Mouse (Mus musculus) lung, embryonic 14.5 days (tissue): ENCODE results near the gene Akt3. TPM values are rescaled to one million over a fixed set of nuclear protein-coding genes. Genes with fewer than 3 reads are reported as not detected.

Experiments used
- ATAC-seq: fragments of 200-750 bp; cut with Nextera tagmentation; 2 replicates; pipeline ENCODE4 v1.8.0; 2017; ENCODE audit warnings: mild to moderate bottlenecking, moderate TSS enrichment, moderate library complexity; ENCODE audit not compliant: insufficient read depth
- DNase-seq: peaks from one replicate; pipeline ENCODE4 v3.0.0-alpha.2; 2015
- H3K27ac ChIP-seq: fragments of 300-500 bp; sonication (generic); 2 replicates; pipeline ENCODE4 v1.5.1; 2014; ENCODE audit warnings: low read depth, mild to moderate bottlenecking, moderate library complexity
- H3K27me3 ChIP-seq: fragments of 300-500 bp; sonication (generic); 2 replicates; pipeline ENCODE4 v1.6.1; 2014; ENCODE audit warnings: low read length, control low read depth; ENCODE audit not compliant: insufficient read depth
- H3K36me3 ChIP-seq: fragments of 300-500 bp; sonication (generic); 2 replicates; pipeline ENCODE4 v1.6.1; 2014; ENCODE audit warnings: control low read depth; ENCODE audit not compliant: insufficient read depth
- H3K4me1 ChIP-seq: fragments of 300-500 bp; sonication (generic); 2 replicates; pipeline ENCODE4 v1.6.1; 2014; ENCODE audit warnings: antibody characterized with exemption, control low read depth; ENCODE audit not compliant: insufficient read depth
- H3K4me2 ChIP-seq: fragments of 300-500 bp; sonication (generic); 2 replicates; pipeline ENCODE4 v1.6.1; 2014; ENCODE audit warnings: mild to moderate bottlenecking
- H3K4me3 ChIP-seq: fragments of 300-500 bp; sonication (generic); 2 replicates; pipeline ENCODE4 v1.5.1; 2014; ENCODE audit warnings: low read depth, low read length
- H3K9ac ChIP-seq: fragments of 300-500 bp; sonication (generic); 2 replicates; pipeline ENCODE4 v1.6.1; 2014
- H3K9me3 ChIP-seq: fragments of 300-500 bp; sonication (generic); 2 replicates; pipeline ENCODE4 v1.6.1; 2016; ENCODE audit warnings: low read depth, low read length, control low read depth
- CTCF ChIP-seq: IDR thresholded peaks from 2 replicates; pipeline ENCODE4 v1.5.1; 2016; ENCODE audit warnings: antibody characterized with exemption, low read depth
- WGBS: fragments of 180-500 bp; shearing (Covaris S2); extraction: QIAGEN DNeasy Blood & Tissue Kit; methylation state at CpG from one replicate; pipeline ENCODE4 v1.1.7; 2014; 5-methylcytosine and 5-hydroxymethylcytosine counted together
- polyA plus RNA-seq: library from polyadenylated mRNA; unstranded; fragments of >200 nt; fragmentation: Nextera tagmentation; extraction: Ambion mirVana; gene quantifications from 2 replicates; pipeline ENCODE4 v1.2.1, GENCODE M21; 2014

Gene Akt3
- polyA plus RNA-seq, 1 experiment from 2014 or later = 6.9 TPM

GRCm38 (mm10) chr1:177039093-177039674 lies 218.8 kb downstream of the Akt3 start:
- H3K9me3 ChIP-seq = no peaks in the 10 kb centered on the region
- H3K4me2 ChIP-seq = no peak overlapping the region
- TF ChIP-seq CTCF = no peak
- no peak overlapping the region for H3K4me3 ChIP-seq
- H3K9ac ChIP-seq = no peak overlapping the region
- ATAC-seq (peak; percentile 95), DNase-seq (peak; percentile 87)
- no peaks in the 10 kb centered on the region for H3K27me3 ChIP-seq
- no peaks in the 10 kb centered on the region for H3K4me1 ChIP-seq
- 35% methylated on average over 6 of the region's 6 CpGs for WGBS
- no peak overlapping the region for H3K27ac ChIP-seq
- H3K36me3 ChIP-seq = no peaks in the 10 kb centered on the region

GRCm38 (mm10) chr1:177038383-177038782 lies 219.6 kb downstream of the Akt3 start:
- Histone ChIP-seq H3K27ac (peak overlapping the region; percentile 1; the same call in 1 of the 2 replicates), H3K27me3 (no peaks in the 10 kb centered on the region), H3K4me3 (no peak overlapping the region), H3K4me2 (no peak overlapping the region), H3K4me1 (no peaks in the 10 kb centered on the region), H3K9me3 (no peaks in the 10 kb centered on the region), H3K36me3 (no peaks in the 10 kb centered on the region), H3K9ac (no peak overlapping the region)
- no peak for TF ChIP-seq CTCF
- WGBS = 33% methylated on average over 2 of the region's 2 CpGs
- DNase-seq (no peak), ATAC-seq (no peak)

GRCm38 (mm10) chr1:177035460-177035859 lies 222.5 kb downstream of the Akt3 start:
- no peak overlapping the region for H3K27ac ChIP-seq
- H3K9me3 ChIP-seq = no peaks in the 10 kb centered on the region
- DNase-seq (no peak), ATAC-seq (no peak)
- no peaks in the 10 kb centered on the region for H3K4me1 ChIP-seq
- no peaks in the 10 kb centered on the region for H3K36me3 ChIP-seq
- no peak overlapping the region for H3K9ac ChIP-seq
- no peak for TF ChIP-seq CTCF
- no peak overlapping the region for H3K4me2 ChIP-seq
- 86% methylated on average over 2 of the region's 2 CpGs for whole genome bisulfite sequencing
- no peaks in the 10 kb centered on the region for H3K27me3 ChIP-seq
- no peak overlapping the region for H3K4me3 ChIP-seq

GRCm38 (mm10) chr1:177032233-177032632 lies 225.8 kb downstream of the Akt3 start:
- WGBS = 31% methylated on average over 1 of the region's 1 CpGs
- Histone ChIP-seq H3K36me3 (no peaks in the 10 kb centered on the region), H3K27ac (no peak overlapping the region), H3K27me3 (no peaks in the 10 kb centered on the region), H3K9me3 (no peaks in the 10 kb centered on the region), H3K9ac (no peak overlapping the region), H3K4me2 (no peak overlapping the region), H3K4me3 (no peak overlapping the region), H3K4me1 (no peaks in the 10 kb centered on the region)
- no peak for DNase-seq
- ATAC-seq = no peak
- no peak for TF ChIP-seq CTCF

GRCm38 (mm10) chr1:177031196-177031595 lies 226.8 kb downstream of the Akt3 start:
- Histone ChIP-seq H3K36me3 (no peaks in the 10 kb centered on the region), H3K9ac (no peak overlapping the region), H3K4me1 (no peaks in the 10 kb centered on the region), H3K27ac (no peak overlapping the region), H3K4me3 (no peak overlapping the region), H3K9me3 (no peaks in the 10 kb centered on the region), H3K27me3 (no peaks in the 10 kb centered on the region), H3K4me2 (no peak overlapping the region)
- DNase-seq (no peak), ATAC-seq (no peak)
- 89% methylated on average over 1 of the region's 1 CpGs for WGBS
- no peak for TF ChIP-seq CTCF

- H3K9me3 ChIP-seq = no peaks in the 10 kb centered on the region
- H3K4me1 ChIP-seq = no peaks in the 10 kb centered on the region
- no peak overlapping the region for H3K4me3 ChIP-seq
- TF ChIP-seq CTCF = no peak
- H3K27ac ChIP-seq = no peak overlapping the region
- no peaks in the 10 kb centered on the region for H3K36me3 ChIP-seq
- H3K9ac ChIP-seq = no peak overlapping the region
- ATAC-seq (no peak), DNase-seq (no peak)
- no peaks in the 10 kb centered on the region for H3K27me3 ChIP-seq
- H3K4me2 ChIP-seq = no peak overlapping the region
- WGBS = 87% methylated on average over 3 of the region's 3 CpGs
Measured at GRCm38 (mm10) chr1:177030669-177031068, 227.3 kb downstream of the Akt3 start.

GRCm38 (mm10) chr1:177029032-177029431 lies 229.0 kb downstream of the Akt3 start:
- Histone ChIP-seq H3K4me3 (no peak overlapping the region), H3K9ac (no peak overlapping the region), H3K9me3 (no peaks in the 10 kb centered on the region), H3K27me3 (no peaks in the 10 kb centered on the region), H3K27ac (no peak overlapping the region), H3K4me1 (no peaks in the 10 kb centered on the region), H3K4me2 (no peak overlapping the region), H3K36me3 (peaks cover 7% of the 10 kb centered on the region; the same call in 1 of the 2 replicates)
- WGBS = 67% methylated on average over 2 of the region's 2 CpGs
- ATAC-seq (no peak), DNase-seq (no peak)
- TF ChIP-seq CTCF = no peak
